ENCODE assay signal across 27 mouse cellular contexts in the genomic region with DNA sequence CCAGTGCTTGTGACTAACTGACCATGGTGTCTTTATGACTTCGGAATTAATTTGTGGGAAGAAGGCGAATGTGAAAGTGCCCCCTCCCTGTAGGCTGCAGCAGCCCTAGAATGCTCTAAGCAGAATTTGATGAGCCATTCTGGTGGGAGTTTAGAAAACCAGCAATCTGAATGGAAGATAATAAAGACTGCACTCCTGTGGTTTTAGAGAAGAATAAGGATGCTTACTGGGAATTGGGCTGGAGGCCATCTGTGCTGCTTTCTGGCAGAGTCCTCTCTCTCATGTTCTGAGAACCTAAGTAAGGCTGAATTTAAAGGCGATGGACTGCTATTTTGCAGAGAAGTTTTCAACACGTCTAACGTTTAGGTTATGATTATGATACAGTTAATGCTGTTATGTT. TPM values are rescaled to one million over a fixed set of nuclear protein-coding genes. Genes with fewer than 3 reads are reported as not detected.
"Had no signal": no experiment of that assay in that cellular context is flagged by ENCODE, and none has a peak within 500 bp of the region (broad histone marks: within the 10 kb centered on the region; RNA-seq: fewer than 3 reads in every experiment).

No protein-coding gene starts in this region.

- H3K36me3 ChIP-seq: limb, embryonic 10.5 days; limb, embryonic 13.5 days; liver, embryonic 12.5 days; liver, embryonic 15.5 days; lung, embryonic 15.5 days; midbrain, embryonic 10.5 days; midbrain, embryonic 15.5 days; neural tube, embryonic 12.5 days had no signal

- DNase-seq: kidney, adult 2 months; kidney, postnatal 25 days; layer of hippocampus, postnatal 36 days; liver; lung, adult 18-20 months; lung, postnatal 10 days; lung, postnatal 36 days; retina, postnatal 1 day; right cerebral cortex, postnatal 4 days; thymus, adult 2 months; thymus, postnatal 14 days; thymus, postnatal 4 days had no signal

- H3K4me3 ChIP-seq: layer of hippocampus, adult 2 months; left cerebral cortex, adult 2 months; limb, embryonic 10.5 days; limb, embryonic 13.5 days; liver, embryonic 12.5 days; liver, embryonic 15.5 days; lung, embryonic 15.5 days; megakaryocyte, embryonic 14.5 days; midbrain, embryonic 10.5 days; midbrain, embryonic 15.5 days; neural tube, embryonic 12.5 days had no signal

- H3K4me1 ChIP-seq: limb, embryonic 10.5 days; limb, embryonic 13.5 days; liver, embryonic 12.5 days; liver, embryonic 15.5 days; lung, embryonic 15.5 days; megakaryocyte, embryonic 14.5 days had no signal

- H3K9me3 ChIP-seq: limb, embryonic 10.5 days; limb, embryonic 13.5 days; lung, embryonic 15.5 days; midbrain, embryonic 15.5 days; neural tube, embryonic 12.5 days had no signal

- H3K4me2 ChIP-seq: limb, embryonic 13.5 days; liver, embryonic 12.5 days; liver, embryonic 15.5 days; lung, embryonic 15.5 days; midbrain, embryonic 15.5 days; neural tube, embryonic 12.5 days had no signal

- H3K27me3 ChIP-seq: limb, embryonic 13.5 days; liver, embryonic 12.5 days; liver, embryonic 15.5 days; lung, embryonic 15.5 days; midbrain, embryonic 15.5 days; neural tube, embryonic 12.5 days had no signal

- ATAC-seq: liver, embryonic 12.5 days; midbrain, embryonic 15.5 days had no signal

- H3K9ac ChIP-seq: limb, embryonic 13.5 days; liver, embryonic 12.5 days; liver, embryonic 15.5 days; lung, embryonic 15.5 days; midbrain, embryonic 15.5 days; neural tube, embryonic 12.5 days had no signal

- H3K27ac ChIP-seq: kidney, postnatal 0 days; layer of hippocampus, adult 2 months; left cerebral cortex, adult 2 months; limb, embryonic 10.5 days; limb, embryonic 13.5 days; liver, embryonic 12.5 days; liver, embryonic 15.5 days; lung, embryonic 15.5 days; midbrain, embryonic 10.5 days; midbrain, embryonic 15.5 days; neural tube, embryonic 12.5 days; stomach, postnatal 0 days had no signal

RNA-seq across cellular contexts. Expression of a gene that starts 42.4 kb away (rescaled TPM):
- total RNA-seq: neutrophil, adult 5-6 weeks had no signal
- polyA plus RNA-seq: limb, embryonic 10.5 days; liver, embryonic 12.5 days; stomach, embryonic 14.5 days; stomach, postnatal 0 days had no signal
